Mouse (Mus musculus) brain, embryonic 14.5 days (tissue): ENCODE measurements around the gene Fbxw15.
"Not testable (repeated sequence)": the region's sequence is repeated elsewhere in the genome, so short reads cannot be mapped to it uniquely, and the experiment has no call there.

Experiments
- CTCF ChIP-seq: fragments of 200-500 bp; IDR thresholded peaks from 2 replicates; pipeline ENCODE4 v1.5.1; 2012; ENCODE audit warnings: inconsistent platforms, mild to moderate bottlenecking, moderate library complexity, borderline replicate concordance; ENCODE audit not compliant: insufficient read depth, insufficient read length; ENCODE audit errors: extremely low read depth
- POLR2A ChIP-seq: fragments of 200-500 bp; IDR thresholded peaks from 2 replicates; pipeline ENCODE4 v1.6.1; 2012; ENCODE audit warnings: mild to moderate bottlenecking, inconsistent platforms, borderline replicate concordance; ENCODE audit not compliant: poor library complexity, insufficient read depth, insufficient read length, severe bottlenecking; ENCODE audit errors: extremely low read depth

- TF ChIP-seq POLR2A, CTCF: not testable (repeated sequence)
These were observed 6.0 kb downstream of the Fbxw15 start for GRCm38 (mm10) chr9:109562106-109562505.
